Comparison of ENCODE assay signal across 19 mouse cellular contexts in the genomic region with DNA sequence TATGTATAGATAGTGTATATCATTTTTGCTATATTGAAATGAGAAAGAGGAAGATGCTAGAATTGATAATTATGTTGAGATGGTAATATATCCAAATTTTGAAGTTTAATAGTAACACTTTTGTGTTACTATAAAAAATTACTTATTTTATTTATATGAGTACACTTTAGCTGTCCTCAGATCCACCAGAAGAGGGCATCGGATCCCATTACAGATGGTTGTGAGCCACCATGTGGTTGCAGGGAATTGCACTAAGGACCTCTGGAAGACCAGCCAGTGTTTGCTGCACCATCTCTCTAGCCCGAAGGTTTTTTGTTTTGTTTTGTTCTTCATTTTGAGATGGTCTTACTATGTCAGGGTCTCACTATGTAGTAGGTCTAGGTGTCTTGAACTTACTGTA. TPM values are rescaled to one million over a fixed set of nuclear protein-coding genes. Genes with fewer than 3 reads are reported as not detected.
DNase-seq lines count a peak whose midpoint lies in the region; ATAC-seq and TF ChIP-seq lines count a peak whose summit lies in the region.
"Had no signal": no experiment of that assay in that cellular context is flagged by ENCODE, and none has a peak within 500 bp of the region (broad histone marks: within the 10 kb centered on the region; RNA-seq: fewer than 3 reads in every experiment).

No protein-coding gene starts in this region.

- peak; percentile 64 for TF ChIP-seq CTCF in layer of hippocampus, adult 2 months (conservative IDR thresholded peaks at IDR 0.05)
- no peak for TF ChIP-seq CTCF in thymus, adult 2 months (IDR thresholded peaks at IDR 0.05; ENCODE audit: borderline replicate concordance, control insufficient read depth, extremely low read depth, insufficient read depth, low read length, poor library complexity)
- peak; percentile 66 for TF ChIP-seq CTCF in Patski (IDR thresholded peaks at IDR 0.05)

- POLR2A ChIA-PET in Patski (lab: Charles Lee) = no interaction called here

- no peak for TF ChIP-seq POLR2A in thymus, adult 2 months (IDR thresholded peaks at IDR 0.05; ENCODE audit: control insufficient read depth, extremely low read depth, insufficient read depth, low read length, poor library complexity)

- ATAC-seq in Patski = no peak
- ATAC-seq in frontal cortex, adult (ENCODE audit: low TSS enrichment) = no peak
- ATAC-seq: intestine, embryonic 16.5 days had no signal

- CTCF ChIA-PET in Patski (lab: Charles Lee) = interaction anchor here (1.0 to 1.1 kb wide), 2 partner anchors 165 to 168 kb away, joined by 3 to 5 read pairs; no protein-coding TSS in a partner anchor

- WGBS in thymus, adult 2 months = 96% methylated on average over 2 of the region's 2 CpGs

- H3K36me3 ChIP-seq in thymus, adult 2 months (ENCODE audit: control insufficient read depth, insufficient read depth, low read length) = peaks cover 64% of the 10 kb centered on the region

- no peak overlapping the region for H3K4me3 ChIP-seq in layer of hippocampus, adult 2 months
- no peak overlapping the region for H3K4me3 ChIP-seq in thymus, adult 2 months (ENCODE audit: control insufficient read depth, insufficient read depth, low read length)
- H3K4me3 ChIP-seq: embryonic facial prominence, embryonic 15.5 days; heart, embryonic 15.5 days; limb, embryonic 10.5 days; myocyte; stomach, embryonic 15.5 days had no signal

- no peak overlapping the region for H3K27ac ChIP-seq in layer of hippocampus, adult 2 months
- no peak overlapping the region for H3K27ac ChIP-seq in thymus, adult 2 months (ENCODE audit: control insufficient read depth, insufficient read depth, low read length)
- H3K27ac ChIP-seq: embryonic facial prominence, embryonic 15.5 days; heart, embryonic 15.5 days; limb, embryonic 10.5 days; stomach, embryonic 15.5 days had no signal

- DNase-seq in layer of hippocampus, adult 2 months (ENCODE audit: low spot score in 2 of 2) = no peak
- DNase-seq in layer of hippocampus, postnatal 10 days (ENCODE audit: low spot score in 2 of 2) = no peak
- peak; percentile 11 for DNase-seq in thymus, adult 2 months
- no peak for DNase-seq in thymus, adult 18-20 months
- no peak for DNase-seq in Patski (ENCODE audit: low read depth, low spot score)
- DNase-seq in spleen, adult 12 weeks (ENCODE audit: low spot score) = no peak
- DNase-seq: adrenal gland, postnatal 10 days; cerebellum, adult 9-10 months; heart, adult 11 months; layer of hippocampus, postnatal 36 days; lung, adult 18-20 months; retina, postnatal 1 day had no signal

- in situ Hi-C loops in Patski (cut with MboI; ENCODE audit: low pct_unique_long_range_greater_than_20kb) = no loop called here

- no peaks in the 10 kb centered on the region for H3K4me1 ChIP-seq in thymus, adult 2 months (replicated peaks; ENCODE audit: control insufficient read depth, insufficient read depth, low read length)
- H3K4me1 ChIP-seq: embryonic facial prominence, embryonic 15.5 days; heart, embryonic 15.5 days; limb, embryonic 10.5 days; stomach, embryonic 15.5 days had no signal

- H3K27me3 ChIP-seq in thymus, adult 2 months (ENCODE audit: control insufficient read depth, insufficient read depth, low read length) = no peaks in the 10 kb centered on the region
- no peaks in the 10 kb centered on the region for H3K27me3 ChIP-seq in Patski
- H3K27me3 ChIP-seq: embryonic facial prominence, embryonic 15.5 days; heart, embryonic 15.5 days; stomach, embryonic 15.5 days had no signal

RNA-seq across cellular contexts. Expression of a gene that starts 20.0 kb away (rescaled TPM):
- total RNA-seq in layer of hippocampus, adult 2 months (2021) = 10 to 100 TPM; 54.9 to 57.3 TPM
- total RNA-seq in layer of hippocampus, postnatal 10 days (2021) = 10 to 100 TPM; 53.2 to 61.3 TPM
- 56.0 and 58.9 TPM in 2 replicates for polyA plus RNA-seq in thymus, adult 2 months (2012; rRNA removed)
- 29.9 TPM for polyA plus RNA-seq in Patski (2021)

RNA-seq across cellular contexts. Expression of a gene that starts 47.0 kb away (rescaled TPM):
- 10 to 100 TPM; 22.3 to 26.3 TPM for total RNA-seq in layer of hippocampus, adult 2 months (2021)
- total RNA-seq in layer of hippocampus, postnatal 10 days (2021) = 10 to 100 TPM; 23.0 to 23.9 TPM
- 120 and 133 TPM in 2 replicates for polyA plus RNA-seq in thymus, adult 2 months (2012; rRNA removed)
- 42.5 TPM for polyA plus RNA-seq in Patski (2021)

RNA-seq across cellular contexts. Expression of a gene that starts 47.2 kb away (rescaled TPM):
- 1 to 10 TPM; 1.6 to 1.8 TPM for total RNA-seq in layer of hippocampus, adult 2 months (2021)
- 1 to 10 TPM; 1.7 to 2.0 TPM for total RNA-seq in layer of hippocampus, postnatal 10 days (2021)
- 0.43 and 0.59 TPM in 2 replicates for polyA plus RNA-seq in thymus, adult 2 months (2012; rRNA removed)
- polyA plus RNA-seq in Patski (2021) = 3.6 TPM
